Mouse (Mus musculus) C2C12 (cell line): ENCODE data around the gene Adgrf5. TPM values are rescaled to one million over a fixed set of nuclear protein-coding genes. Genes with fewer than 3 reads are reported as not detected.

Experiments
- H3K27me3 ChIP-seq: one replicate; pipeline ENCODE4 v1.6.1; 2011; ENCODE audit not compliant: control insufficient read depth, insufficient read depth, insufficient read length
- H3K36me3 ChIP-seq: one replicate; pipeline ENCODE4 v1.6.1; 2011; ENCODE audit not compliant: control insufficient read depth, insufficient read depth
- H3K4me3 ChIP-seq: one replicate; pipeline ENCODE4 v1.5.1; 2011; ENCODE audit warnings: mild to moderate bottlenecking, control low read depth; ENCODE audit not compliant: poor library complexity, insufficient read depth, severe bottlenecking
- H3K79me2 ChIP-seq: one replicate; pipeline ENCODE4 v1.6.1; 2011; ENCODE audit not compliant: control insufficient read depth, insufficient read depth
- H3K79me3 ChIP-seq: one replicate; pipeline ENCODE4 v1.6.1; 2011; ENCODE audit warnings: low read depth, control low read depth
- H3ac ChIP-seq: one replicate; pipeline ENCODE3; 2011; ENCODE audit warnings: low read depth; ENCODE audit not compliant: control insufficient read depth, insufficient read length
- CEBPB ChIP-seq: IDR thresholded peaks from one replicate; pipeline ENCODE4 v1.6.1; 2011; ENCODE audit warnings: low read depth, mild to moderate bottlenecking, control low read depth, moderate library complexity
- CTCF ChIP-seq: IDR thresholded peaks from one replicate; pipeline ENCODE4 v1.5.1; 2011; ENCODE audit not compliant: control insufficient read depth, insufficient read depth, insufficient read length
- FOSL1 ChIP-seq: IDR thresholded peaks from one replicate; pipeline ENCODE4 v1.8.0; 2011; ENCODE audit warnings: mild to moderate bottlenecking, low read length; ENCODE audit not compliant: poor library complexity, insufficient read depth, severe bottlenecking
- MAX ChIP-seq: IDR thresholded peaks from one replicate; pipeline ENCODE4 v1.6.1; 2011; ENCODE audit warnings: mild to moderate bottlenecking, control low read depth
- MYOD1 ChIP-seq: IDR thresholded peaks from one replicate; pipeline ENCODE4 v1.6.1; 2011; ENCODE audit warnings: low read depth; ENCODE audit not compliant: control insufficient read depth, insufficient read length
- MYOG ChIP-seq: IDR thresholded peaks from one replicate; pipeline ENCODE4 v1.6.1; 2011; ENCODE audit not compliant: control insufficient read depth, insufficient read length; ENCODE audit errors: extremely low read depth
- USF1 ChIP-seq: IDR thresholded peaks from one replicate; pipeline ENCODE4 v1.6.1; 2011; ENCODE audit warnings: low read depth, mild to moderate bottlenecking, control low read depth, moderate library complexity
- polyA plus RNA-seq: library from polyadenylated mRNA; unstranded; fragments of >200 nt; fragmentation: generic; extraction: Trizol; gene quantifications from one replicate; pipeline ENCODE4 v1.2.1, GENCODE M21; 2012; ENCODE audit warnings: missing spikeins

The Adgrf5 gene
- polyA plus RNA-seq, 1 experiment = 0.07 TPM

GRCm38 (mm10) chr17:43497521-43497920 lies 137.3 kb downstream of the Adgrf5 start:
- Histone ChIP-seq H3K79me2 (no peaks in the 10 kb centered on the region), H3K27me3 (no peaks in the 10 kb centered on the region), H3ac (no peak overlapping the region), H3K4me3 (no peak overlapping the region), H3K36me3 (no peaks in the 10 kb centered on the region), H3K79me3 (no peaks in the 10 kb centered on the region)
- TF ChIP-seq CEBPB (no peak), CTCF (no peak), MAX (no peak), MYOD1 (no peak), FOSL1 (no peak), MYOG (no peak), USF1 (no peak)

DNA sequence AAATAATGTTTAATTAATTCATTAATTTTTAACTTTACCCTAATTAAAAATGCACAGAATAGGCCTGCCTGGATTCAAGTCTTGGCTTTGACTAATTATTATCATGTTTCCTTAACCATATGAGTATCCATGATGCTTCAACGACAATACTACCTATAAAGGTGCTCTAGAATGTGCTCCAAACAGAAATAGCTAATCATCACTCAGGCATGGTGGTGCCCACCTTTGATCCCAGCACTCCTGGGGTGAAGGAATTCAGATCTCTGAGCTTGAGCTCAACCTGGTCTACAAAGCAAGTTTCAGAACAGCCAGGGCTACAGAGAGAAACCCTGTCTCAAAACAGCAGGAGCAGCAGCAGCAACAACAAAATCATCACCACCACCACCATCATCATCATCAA lies 140.3 kb downstream of the Adgrf5 start:
- no peaks in the 10 kb centered on the region for H3K36me3 ChIP-seq
- TF ChIP-seq CEBPB (no peak), USF1 (no peak), MYOG (no peak), MYOD1 (no peak), CTCF (no peak), MAX (no peak), FOSL1 (no peak)

DNA sequence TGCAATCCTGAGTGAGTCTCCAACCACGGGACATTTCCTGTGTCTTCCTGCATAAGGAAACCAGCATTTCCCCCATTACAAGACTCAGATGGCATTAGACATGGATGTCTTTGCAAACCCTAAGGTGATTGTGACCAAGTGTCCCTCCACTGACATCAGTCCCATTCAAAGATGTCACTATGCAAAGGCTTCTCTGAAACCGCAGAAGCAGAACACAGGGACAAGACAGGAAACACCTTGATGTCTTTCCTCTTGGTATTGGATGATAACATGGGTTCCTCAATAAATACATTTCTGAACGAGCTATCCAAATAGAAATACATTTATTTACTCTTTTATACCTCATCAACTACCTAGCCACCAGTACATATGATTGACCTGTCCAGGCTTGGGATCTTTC lies 141.0 kb downstream of the Adgrf5 start:
- H3K27me3 ChIP-seq = no peaks in the 10 kb centered on the region
- no peaks in the 10 kb centered on the region for H3K79me3 ChIP-seq
- H3K79me2 ChIP-seq = no peaks in the 10 kb centered on the region
- no peak overlapping the region for H3K4me3 ChIP-seq
- no peaks in the 10 kb centered on the region for H3K36me3 ChIP-seq
- no peak for TF ChIP-seq MYOG
- no peak for TF ChIP-seq CEBPB
- H3ac ChIP-seq = no peak overlapping the region

More for the DNA sequence above, 140.3 kb downstream of the Adgrf5 start:
- Histone ChIP-seq H3ac (no peak overlapping the region), H3K27me3 (no peaks in the 10 kb centered on the region), H3K79me2 (no peaks in the 10 kb centered on the region), H3K79me3 (no peaks in the 10 kb centered on the region), H3K4me3 (no peak overlapping the region)

DNA sequence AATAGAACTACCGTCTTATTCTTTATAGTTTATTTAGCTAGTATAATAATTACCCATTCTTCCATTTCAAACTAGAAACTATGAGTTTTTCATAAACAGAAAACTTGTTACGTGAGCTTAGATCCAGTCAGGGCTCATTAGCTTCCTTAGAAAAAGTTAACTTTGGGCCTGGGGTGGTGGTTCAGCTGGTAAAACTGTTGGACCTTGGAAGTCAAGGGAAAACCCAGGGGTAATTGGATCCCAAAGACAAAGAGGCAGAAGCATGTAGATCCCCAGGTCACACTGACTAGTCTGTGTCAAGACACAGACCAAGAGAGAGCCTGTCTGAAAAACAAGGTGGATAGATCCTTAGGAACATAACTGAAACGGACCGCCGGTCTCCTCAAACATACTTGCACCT lies 141.4 kb downstream of the Adgrf5 start:
- TF ChIP-seq MAX (no peak), CTCF (no peak), USF1 (no peak), CEBPB (no peak), FOSL1 (no peak), MYOG (no peak), MYOD1 (no peak)
- Histone ChIP-seq H3K79me3 (no peaks in the 10 kb centered on the region), H3K4me3 (no peak overlapping the region), H3K79me2 (no peaks in the 10 kb centered on the region), H3ac (no peak overlapping the region), H3K36me3 (no peaks in the 10 kb centered on the region), H3K27me3 (no peaks in the 10 kb centered on the region)

DNA sequence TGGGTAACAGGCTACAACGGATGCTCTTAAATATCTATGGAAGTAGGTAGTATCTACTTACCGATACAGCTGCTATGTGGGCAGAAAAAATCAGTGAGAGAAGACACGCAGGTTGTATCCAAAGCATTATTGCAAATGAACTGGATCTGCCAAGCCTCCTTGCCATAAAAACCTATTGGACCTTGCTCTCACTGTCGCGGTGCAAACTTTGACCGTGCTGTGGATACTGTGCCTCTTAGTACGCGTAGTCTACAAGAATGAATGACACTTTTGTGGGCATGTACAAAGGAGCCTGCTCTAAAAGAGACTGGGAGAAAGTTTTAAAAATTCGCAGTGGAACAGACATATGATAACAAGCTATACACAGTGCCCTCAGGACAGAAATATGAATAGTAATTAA lies 142.3 kb downstream of the Adgrf5 start, which contains the start of gene Mep1a:
Gene Mep1a, minus strand, starts transcription at position 221 of the 400 bp plus-strand sequence.
- Histone ChIP-seq H3K79me3 (no peaks in the 10 kb centered on the region), H3K27me3 (no peaks in the 10 kb centered on the region), H3ac (no peak within 1 kb of the TSS), H3K79me2 (no peaks in the 10 kb centered on the region), H3K36me3 (no peaks in the 10 kb centered on the region), H3K4me3 (no peak within 1 kb of the TSS)
- TF ChIP-seq FOSL1 (no peak), CTCF (no peak), USF1 (no peak), MYOG (no peak), CEBPB (no peak)

- H3K27me3 ChIP-seq = no peaks in the 10 kb centered on the region
- TF ChIP-seq CTCF = no peak
- TF ChIP-seq MAX = no peak
- no peak for TF ChIP-seq USF1
- no peak for TF ChIP-seq FOSL1
- no peak for TF ChIP-seq MYOD1
- no peak for TF ChIP-seq CEBPB
- no peak for TF ChIP-seq MYOG
- no peak overlapping the region for H3ac ChIP-seq
- H3K79me2 ChIP-seq = no peaks in the 10 kb centered on the region
- no peak overlapping the region for H3K4me3 ChIP-seq
- no peaks in the 10 kb centered on the region for H3K36me3 ChIP-seq
- no peaks in the 10 kb centered on the region for H3K79me3 ChIP-seq
These were observed 143.8 kb downstream of the Adgrf5 start for GRCm38 (mm10) chr17:43503861-43504593.
